Mouse (Mus musculus) kidney, embryonic 16.5 days (tissue): ENCODE measurements around the gene Krt36. TPM values are rescaled to one million over a fixed set of nuclear protein-coding genes. Genes with fewer than 3 reads are reported as not detected.

Experiments used
- ATAC-seq: fragments of 200-750 bp; cut with Nextera tagmentation; 2 replicates; pipeline ENCODE4 v1.8.0; 2017; ENCODE audit warnings: moderate TSS enrichment; ENCODE audit not compliant: low FRiP score, low TSS enrichment
- H3K27ac ChIP-seq: fragments of 300-500 bp; sonication (generic); 2 replicates; pipeline ENCODE4 v1.5.1; 2014; ENCODE audit warnings: low read length
- H3K27me3 ChIP-seq: fragments of 300-500 bp; sonication (generic); 2 replicates; pipeline ENCODE4 v1.6.1; 2014; ENCODE audit warnings: low read length, control low read depth, mixed read lengths; ENCODE audit not compliant: insufficient read depth
- H3K36me3 ChIP-seq: fragments of 300-500 bp; sonication (generic); 2 replicates; pipeline ENCODE4 v1.6.1; 2014; ENCODE audit warnings: low read length, control low read depth, mixed read lengths; ENCODE audit not compliant: insufficient read depth
- H3K4me1 ChIP-seq: fragments of 300-500 bp; sonication (generic); 2 replicates; pipeline ENCODE4 v1.6.1; 2014; ENCODE audit warnings: low read length, control low read depth, mixed read lengths; ENCODE audit not compliant: insufficient read depth
- H3K4me2 ChIP-seq: fragments of 300-500 bp; sonication (generic); replicated peaks from 2 replicates; pipeline ENCODE4 v1.6.1; 2014; ENCODE audit warnings: low read depth, low read length
- H3K4me3 ChIP-seq: fragments of 300-500 bp; sonication (generic); 2 replicates; pipeline ENCODE4 v1.5.1; 2014; ENCODE audit warnings: mild to moderate bottlenecking, low read length
- H3K9ac ChIP-seq: fragments of 300-500 bp; sonication (generic); replicated peaks from 2 replicates; pipeline ENCODE4 v1.6.1; 2014; ENCODE audit warnings: low read length
- H3K9me3 ChIP-seq: fragments of 300-500 bp; sonication (generic); 2 replicates; pipeline ENCODE4 v1.6.1; 2016; ENCODE audit warnings: low read length, control low read depth
- WGBS: fragments of 180-500 bp; shearing (Covaris S2); extraction: QIAGEN DNeasy Blood & Tissue Kit; methylation state at CpG from one replicate; pipeline ENCODE4 v1.1.7; 2014; 5-methylcytosine and 5-hydroxymethylcytosine counted together
- polyA plus RNA-seq: library from polyadenylated mRNA; unstranded; fragments of >200 nt; fragmentation: Nextera tagmentation; extraction: Ambion mirVana; gene quantifications from 2 replicates; pipeline ENCODE4 v1.2.1, GENCODE M21; 2015

Gene Krt36
- polyA plus RNA-seq, 1 experiment from 2014 or later = 1.1 TPM

- no peaks in the 10 kb centered on the region for H3K27me3 ChIP-seq
- H3K4me3 ChIP-seq = no peak within 1 kb of the TSS
- H3K9me3 ChIP-seq = no peaks in the 10 kb centered on the region
- no peaks in the 10 kb centered on the region for H3K36me3 ChIP-seq
- H3K4me2 ChIP-seq = no peak within 1 kb of the TSS
- no peak for ATAC-seq
- H3K27ac ChIP-seq = no peak within 1 kb of the TSS
- no peak within 1 kb of the TSS for H3K9ac ChIP-seq
- WGBS = 66% methylated on average over 9 of the region's 9 CpGs
- H3K4me1 ChIP-seq = peaks cover 17% of the 10 kb centered on the region
These were observed 9.3 kb downstream of the Krt36 start, which contains the start of gene Krt35 for GRCm38 (mm10) chr11:100096141-100096540. Gene Krt35, minus strand, starts transcription at chr11:100096241.

- 0 out of 2 replicates have a peak, but pooled peaks cover 3% of the 10 kb centered on the region for H3K4me1 ChIP-seq
- 62% methylated on average over 7 of the region's 7 CpGs for WGBS
- no peak overlapping the region for H3K27ac ChIP-seq
- H3K36me3 ChIP-seq = no peaks in the 10 kb centered on the region
- no peaks in the 10 kb centered on the region for H3K27me3 ChIP-seq
- H3K4me2 ChIP-seq = no peak overlapping the region
- no peak overlapping the region for H3K4me3 ChIP-seq
- H3K9me3 ChIP-seq = no peaks in the 10 kb centered on the region; the same call in 1 of the 2 replicates
- H3K9ac ChIP-seq = no peak overlapping the region
- no peak for ATAC-seq
These were observed 16.9 kb downstream of the Krt36 start for GRCm38 (mm10) chr11:100088378-100089025.

- no peak for ATAC-seq
- no peak within 1 kb of the TSS for H3K27ac ChIP-seq
- no peak within 1 kb of the TSS for H3K9ac ChIP-seq
- H3K4me1 ChIP-seq = 0 out of 2 replicates have a peak, but pooled peaks cover 3% of the 10 kb centered on the region
- H3K36me3 ChIP-seq = no peaks in the 10 kb centered on the region
- no peak within 1 kb of the TSS for H3K4me3 ChIP-seq
- H3K9me3 ChIP-seq = no peaks in the 10 kb centered on the region; the same call in 1 of the 2 replicates
- no peak within 1 kb of the TSS for H3K4me2 ChIP-seq
- H3K27me3 ChIP-seq = no peaks in the 10 kb centered on the region
- WGBS = 94% methylated on average over 10 of the region's 10 CpGs
These were observed 17.6 kb downstream of the Krt36 start, which contains the start of gene Krt32 for GRCm38 (mm10) chr11:100087861-100088260. Gene Krt32, minus strand, starts transcription at chr11:100088226.

- no peak overlapping the region for H3K9ac ChIP-seq
- H3K4me2 ChIP-seq = no peak overlapping the region
- ATAC-seq = no peak
- no peaks in the 10 kb centered on the region for H3K4me1 ChIP-seq
- H3K27me3 ChIP-seq = no peaks in the 10 kb centered on the region
- no peaks in the 10 kb centered on the region for H3K9me3 ChIP-seq
- H3K27ac ChIP-seq = no peak overlapping the region
- no peaks in the 10 kb centered on the region for H3K36me3 ChIP-seq
- WGBS = 50% methylated on average over 1 of the region's 1 CpGs
- no peak overlapping the region for H3K4me3 ChIP-seq
These were observed 31.6 kb downstream of the Krt36 start for GRCm38 (mm10) chr11:100073873-100074272.

GRCm38 (mm10) chr11:100067293-100068036 lies 38.0 kb downstream of the Krt36 start:
- H3K27ac ChIP-seq = no peak overlapping the region
- no peak for ATAC-seq
- no peaks in the 10 kb centered on the region for H3K27me3 ChIP-seq

GRCm38 (mm10) chr11:100066236-100067010 lies 39.0 kb downstream of the Krt36 start:
- Histone ChIP-seq H3K27ac (no peak overlapping the region), H3K9me3 (no peaks in the 10 kb centered on the region), H3K4me1 (no peaks in the 10 kb centered on the region), H3K27me3 (no peaks in the 10 kb centered on the region), H3K4me3 (no peak overlapping the region), H3K4me2 (no peak overlapping the region), H3K9ac (no peak overlapping the region), H3K36me3 (no peaks in the 10 kb centered on the region)
- WGBS = 74% methylated on average over 12 of the region's 12 CpGs
- ATAC-seq = no peak

More at GRCm38 (mm10) chr11:100067293-100068036, 38.0 kb downstream of the Krt36 start:
- Histone ChIP-seq H3K36me3 (no peaks in the 10 kb centered on the region), H3K4me1 (no peaks in the 10 kb centered on the region), H3K9ac (no peak overlapping the region), H3K9me3 (no peaks in the 10 kb centered on the region), H3K4me3 (no peak overlapping the region), H3K4me2 (no peak overlapping the region)
- WGBS = 73% methylated on average over 17 of the region's 17 CpGs

- H3K27me3 ChIP-seq = no peaks in the 10 kb centered on the region
- no peak overlapping the region for H3K4me2 ChIP-seq
- 54% methylated on average over 8 of the region's 8 CpGs for WGBS
- H3K4me1 ChIP-seq = no peaks in the 10 kb centered on the region
- H3K27ac ChIP-seq = no peak overlapping the region
- H3K9me3 ChIP-seq = no peaks in the 10 kb centered on the region
- H3K9ac ChIP-seq = no peak overlapping the region
- ATAC-seq = no peak
- H3K36me3 ChIP-seq = no peaks in the 10 kb centered on the region
- H3K4me3 ChIP-seq = no peak overlapping the region
These were observed 46.6 kb downstream of the Krt36 start for GRCm38 (mm10) chr11:100058875-100059274.

- ATAC-seq = no peak
- Histone ChIP-seq H3K9me3 (no peaks in the 10 kb centered on the region), H3K9ac (no peak overlapping the region), H3K4me1 (no peaks in the 10 kb centered on the region), H3K27ac (no peak overlapping the region), H3K36me3 (no peaks in the 10 kb centered on the region), H3K4me2 (no peak overlapping the region), H3K27me3 (no peaks in the 10 kb centered on the region), H3K4me3 (no peak overlapping the region)
- WGBS = 69% methylated on average over 9 of the region's 9 CpGs
These were observed 49.5 kb downstream of the Krt36 start for GRCm38 (mm10) chr11:100055686-100056655.
